Mouse (Mus musculus) hindbrain, postnatal 0 days (tissue): ENCODE data around the gene Npas3. TPM values are rescaled to one million over a fixed set of nuclear protein-coding genes. Genes with fewer than 3 reads are reported as not detected.

ENCODE experiments used
- ATAC-seq: fragments of 200-750 bp; cut with Nextera tagmentation; 2 replicates; pipeline ENCODE4 v1.8.0; 2017; ENCODE audit warnings: mild to moderate bottlenecking, moderate TSS enrichment, moderate library complexity
- DNase-seq: peaks from one replicate; pipeline ENCODE4 v3.0.0-alpha.2; 2015; ENCODE audit warnings: low spot score
- H3K27ac ChIP-seq: fragments of 300-500 bp; sonication (generic); 2 replicates; pipeline ENCODE4 v1.5.1; 2014; ENCODE audit warnings: mild to moderate bottlenecking
- H3K27me3 ChIP-seq: fragments of 300-500 bp; sonication (generic); 2 replicates; pipeline ENCODE4 v1.6.1; 2014; ENCODE audit warnings: low read length, mixed read lengths; ENCODE audit not compliant: insufficient read depth
- H3K36me3 ChIP-seq: fragments of 300-500 bp; sonication (generic); 2 replicates; pipeline ENCODE4 v1.6.1; 2014; ENCODE audit warnings: low read length, mixed read lengths; ENCODE audit not compliant: insufficient read depth
- H3K4me1 ChIP-seq: fragments of 300-500 bp; sonication (generic); 2 replicates; pipeline ENCODE4 v1.6.1; 2014; ENCODE audit warnings: antibody characterized with exemption, low read length, mixed read lengths; ENCODE audit not compliant: insufficient read depth
- H3K4me2 ChIP-seq: fragments of 300-500 bp; sonication (generic); 2 replicates; pipeline ENCODE4 v1.6.1; 2014; ENCODE audit warnings: low read depth, mild to moderate bottlenecking, low read length, moderate library complexity, mixed read lengths
- H3K4me3 ChIP-seq: fragments of 300-500 bp; sonication (generic); 2 replicates; pipeline ENCODE4 v1.5.1; 2014; ENCODE audit warnings: low read length
- H3K9ac ChIP-seq: fragments of 300-500 bp; sonication (generic); replicated peaks from 2 replicates; pipeline ENCODE4 v1.6.1; 2014; ENCODE audit warnings: mild to moderate bottlenecking, low read length, moderate library complexity, mixed read lengths
- H3K9me3 ChIP-seq: fragments of 300-500 bp; sonication (generic); 2 replicates; pipeline ENCODE4 v1.6.1; 2016; ENCODE audit warnings: low read length, mixed read lengths
- CTCF ChIP-seq: IDR thresholded peaks from 2 replicates; pipeline ENCODE4 v1.5.1; 2016; ENCODE audit warnings: antibody characterized with exemption, control low read depth, low read depth
- WGBS: fragments of 180-500 bp; shearing (Covaris S2); extraction: QIAGEN DNeasy Blood & Tissue Kit; methylation state at CpG from one replicate; pipeline ENCODE4 v1.1.7; 2014; 5-methylcytosine and 5-hydroxymethylcytosine counted together
- polyA plus RNA-seq: library from polyadenylated mRNA; unstranded; fragments of >200 nt; fragmentation: Nextera tagmentation; extraction: Ambion mirVana; gene quantifications from 2 replicates; pipeline ENCODE4 v1.2.1, GENCODE M21; 2015
- total RNA-seq: library from RNA; depleted of rRNA; stranded (reverse); fragments of >200 nt; gene quantifications from 2 replicates; pipeline ENCODE4 v1.2.3, GENCODE M21; 2014

Gene Npas3
- total and polyA plus RNA-seq, 2 experiments from 2014 or later, result 28.0 to 53.8 TPM

DNA sequence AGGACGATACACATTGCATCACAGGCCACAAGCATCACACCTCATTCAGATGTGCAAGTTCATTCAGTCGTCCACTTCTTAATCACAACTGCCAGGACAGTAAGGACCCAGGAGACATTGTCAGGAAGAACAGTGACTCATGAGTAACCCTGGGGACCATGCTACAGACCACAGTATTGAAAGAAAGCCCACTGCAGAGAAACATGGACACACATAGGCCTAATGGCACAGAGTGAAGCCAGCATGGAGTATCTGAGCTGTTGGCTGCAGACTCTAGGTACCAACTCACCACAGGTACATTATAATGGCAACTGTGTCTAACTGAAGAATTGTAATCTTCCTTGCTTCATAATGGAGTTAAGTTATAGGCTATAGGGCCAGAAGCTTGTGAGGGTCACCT, 561.6 kb downstream of the Npas3 start:
- H3K9ac ChIP-seq, result no peak overlapping the region
- H3K4me2 ChIP-seq, result no peak overlapping the region
- no peaks in the 10 kb centered on the region for H3K27me3 ChIP-seq
- H3K4me1 ChIP-seq, result no peaks in the 10 kb centered on the region
- DNase-seq (no peak), ATAC-seq (no peak)
- H3K27ac ChIP-seq, result no peak overlapping the region
- TF ChIP-seq CTCF, result no peak
- no peaks in the 10 kb centered on the region for H3K9me3 ChIP-seq
- H3K4me3 ChIP-seq, result no peak overlapping the region
- no peaks in the 10 kb centered on the region for H3K36me3 ChIP-seq
- WGBS, result 83% methylated on average over 2 of the region's 2 CpGs

DNA sequence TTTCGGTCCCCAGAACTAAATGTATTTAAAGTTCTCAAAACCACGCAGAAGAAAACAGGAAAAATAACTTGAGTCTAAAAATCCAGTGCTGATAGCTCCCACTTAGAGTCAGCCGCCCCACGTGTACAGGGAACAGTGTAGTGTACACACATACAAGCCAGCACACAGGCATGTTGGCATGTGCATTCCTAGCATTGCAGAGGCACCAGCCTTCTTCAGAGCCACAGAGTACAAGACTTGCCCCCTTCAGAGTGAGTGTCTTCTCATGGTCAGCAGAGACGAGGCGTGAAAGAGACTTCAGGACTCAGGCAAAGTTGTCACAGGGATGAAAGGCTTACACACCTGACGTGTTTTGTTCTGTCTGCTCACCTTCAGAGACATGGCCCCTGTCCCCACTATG, 565.8 kb downstream of the Npas3 start:
- Histone ChIP-seq H3K4me3 (no peak overlapping the region), H3K9ac (no peak overlapping the region), H3K4me2 (no peak overlapping the region), H3K27ac (no peak overlapping the region), H3K4me1 (no peaks in the 10 kb centered on the region), H3K9me3 (no peaks in the 10 kb centered on the region), H3K27me3 (no peaks in the 10 kb centered on the region), H3K36me3 (no peaks in the 10 kb centered on the region)
- no peak for TF ChIP-seq CTCF
- no peak for ATAC-seq
- 94% methylated on average over 7 of the region's 7 CpGs for WGBS
- no peak for DNase-seq

DNA sequence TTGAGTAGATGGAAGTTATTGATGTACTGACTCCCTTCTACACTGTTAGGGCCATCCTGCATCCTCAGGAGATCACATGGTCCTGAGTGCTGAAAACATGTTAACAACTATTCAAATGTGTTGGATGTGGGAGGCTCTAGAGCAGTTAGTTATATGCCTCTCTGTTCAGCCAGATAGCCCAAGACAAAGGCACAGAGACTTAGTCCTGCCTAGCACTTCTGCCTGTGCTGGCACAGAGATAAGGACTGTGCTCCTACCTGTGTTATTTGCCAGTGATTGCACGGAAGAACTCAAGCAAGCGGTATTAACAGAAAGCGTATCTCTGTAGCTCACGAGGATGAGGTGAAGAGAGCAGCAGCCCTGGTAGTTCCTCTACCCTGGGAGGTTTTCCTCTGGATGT, 571.5 kb downstream of the Npas3 start:
- Histone ChIP-seq H3K4me2 (no peak overlapping the region), H3K4me3 (no peak overlapping the region), H3K4me1 (no peaks in the 10 kb centered on the region), H3K27ac (no peak overlapping the region), H3K9ac (no peak overlapping the region), H3K9me3 (no peaks in the 10 kb centered on the region), H3K27me3 (no peaks in the 10 kb centered on the region), H3K36me3 (no peaks in the 10 kb centered on the region)
- ATAC-seq, result no peak
- no peak for DNase-seq
- no peak for TF ChIP-seq CTCF
- 90% methylated on average over 4 of the region's 4 CpGs for WGBS

DNA sequence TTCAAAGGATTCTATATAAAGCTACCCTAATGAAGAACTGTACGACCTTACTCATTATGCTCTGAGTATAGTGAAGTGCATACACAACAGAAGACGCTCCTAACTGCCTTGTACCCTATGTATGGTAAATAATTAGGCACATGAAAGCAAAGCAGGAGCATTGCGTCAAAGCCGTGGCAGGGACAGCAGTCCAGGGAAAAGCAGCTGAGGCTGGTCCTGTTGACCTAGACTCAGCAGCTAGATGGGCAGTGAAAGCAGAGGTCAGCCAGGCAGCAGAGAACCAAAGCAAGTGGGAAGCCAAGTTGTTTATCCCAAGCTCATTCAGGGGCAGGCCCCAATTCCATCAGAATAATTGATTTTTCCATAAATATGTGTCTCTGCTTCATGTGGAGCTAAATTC, 574.4 kb downstream of the Npas3 start:
- no peak overlapping the region for H3K27ac ChIP-seq
- H3K4me3 ChIP-seq, result no peak overlapping the region
- ATAC-seq (no peak), DNase-seq (no peak)
- no peaks in the 10 kb centered on the region for H3K36me3 ChIP-seq
- H3K27me3 ChIP-seq, result no peaks in the 10 kb centered on the region
- H3K4me1 ChIP-seq, result no peaks in the 10 kb centered on the region
- TF ChIP-seq CTCF, result no peak
- WGBS, result 73% methylated on average over 4 of the region's 4 CpGs
- no peak overlapping the region for H3K9ac ChIP-seq
- H3K4me2 ChIP-seq, result no peak overlapping the region
- no peaks in the 10 kb centered on the region for H3K9me3 ChIP-seq

DNA sequence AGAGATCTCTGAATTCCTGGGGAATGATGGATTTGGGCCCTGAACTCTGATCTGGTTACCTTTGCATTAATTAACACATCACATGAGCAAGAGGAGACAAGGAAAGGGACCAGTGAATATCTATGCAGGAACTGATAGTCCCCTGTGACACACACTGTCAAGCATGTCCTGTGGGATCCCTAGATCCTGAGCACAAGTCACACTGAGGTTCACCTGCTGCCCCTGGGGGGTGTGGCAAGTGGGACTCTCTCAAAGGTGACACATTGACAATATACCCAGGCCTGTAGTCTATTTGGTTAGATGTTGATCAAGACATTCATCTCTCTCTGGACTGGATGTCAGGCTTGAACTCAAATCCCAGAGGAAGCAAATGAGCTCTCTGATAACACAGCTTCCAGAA, 576.8 kb downstream of the Npas3 start:
- Histone ChIP-seq H3K9ac (no peak overlapping the region), H3K4me3 (no peak overlapping the region), H3K27ac (no peak overlapping the region), H3K36me3 (no peaks in the 10 kb centered on the region), H3K27me3 (no peaks in the 10 kb centered on the region), H3K4me2 (no peak overlapping the region), H3K4me1 (no peaks in the 10 kb centered on the region), H3K9me3 (no peaks in the 10 kb centered on the region)
- ATAC-seq (no peak), DNase-seq (no peak)
- no peak for TF ChIP-seq CTCF

DNA sequence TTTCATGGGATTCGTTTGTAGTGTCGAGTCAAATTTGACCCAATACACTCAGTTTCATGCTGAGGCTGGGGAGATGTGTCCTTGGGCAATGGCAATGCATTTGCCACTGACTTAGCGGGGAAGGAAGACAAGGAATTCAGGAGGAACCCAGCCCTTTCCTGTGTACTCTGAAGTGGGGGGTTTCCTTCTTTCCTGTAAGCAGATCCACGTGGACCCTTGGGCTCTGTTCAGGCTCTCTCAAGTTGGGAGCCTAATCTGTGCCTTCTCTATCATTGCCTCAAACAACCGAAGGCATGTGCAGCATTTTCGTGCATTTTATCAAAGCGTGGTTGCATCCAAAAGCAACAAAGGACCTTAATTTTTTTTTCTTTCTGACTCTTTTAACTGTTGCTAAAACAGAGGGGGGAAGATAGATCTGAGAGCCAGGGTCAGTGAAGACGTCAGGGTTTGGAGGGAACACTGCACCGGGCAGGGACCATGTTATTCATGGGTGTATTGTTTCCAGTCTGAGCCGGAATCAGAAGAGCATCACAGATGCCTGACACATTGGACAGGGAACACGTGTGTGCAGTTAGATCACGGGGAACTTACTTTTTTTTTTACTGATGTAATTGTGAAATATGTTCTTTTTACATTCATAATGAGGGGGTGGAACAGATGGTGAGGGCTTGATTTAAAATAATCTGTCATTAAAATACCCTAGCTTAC, 577.6 kb downstream of the Npas3 start:
- no peak overlapping the region for H3K4me3 ChIP-seq

DNA sequence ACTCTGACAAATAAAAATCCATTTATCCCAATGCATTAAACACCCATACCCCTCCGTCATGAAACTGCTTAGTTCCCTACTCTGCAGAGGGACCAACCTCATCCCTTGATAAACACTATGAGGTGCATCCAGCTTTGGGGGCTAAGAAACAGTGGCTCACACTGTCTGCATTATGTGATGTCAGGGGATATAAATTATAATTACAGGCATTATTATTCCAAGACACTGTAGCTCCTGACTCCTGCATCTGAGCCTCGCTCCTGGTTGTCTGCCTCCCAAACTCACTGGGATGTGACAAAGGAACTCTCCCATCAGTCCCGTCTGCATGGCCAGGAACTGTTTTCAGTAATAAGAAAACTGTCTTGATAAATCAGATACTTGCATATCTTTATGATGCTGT, 578.3 kb downstream of the Npas3 start:
- H3K4me3 ChIP-seq, result no peak overlapping the region
- no peaks in the 10 kb centered on the region for H3K4me1 ChIP-seq
- H3K27ac ChIP-seq, result no peak overlapping the region
- 60% methylated on average over 3 of the region's 3 CpGs for WGBS
- H3K27me3 ChIP-seq, result no peaks in the 10 kb centered on the region
- no peak overlapping the region for H3K9ac ChIP-seq
- no peak for TF ChIP-seq CTCF
- no peaks in the 10 kb centered on the region for H3K9me3 ChIP-seq
- H3K36me3 ChIP-seq, result no peaks in the 10 kb centered on the region
- H3K4me2 ChIP-seq, result no peak overlapping the region
- no peak for DNase-seq
- no peak for ATAC-seq

More for the DNA sequence above, 577.6 kb downstream of the Npas3 start:
- no peak overlapping the region for H3K27ac ChIP-seq
- no peak for DNase-seq
- H3K27me3 ChIP-seq, result no peaks in the 10 kb centered on the region
- H3K9me3 ChIP-seq, result no peaks in the 10 kb centered on the region
- peak; percentile 76 for ATAC-seq
- H3K4me2 ChIP-seq, result no peak overlapping the region
- WGBS, result 49% methylated on average over 12 of the region's 12 CpGs
- H3K9ac ChIP-seq, result no peak overlapping the region
- H3K4me1 ChIP-seq, result no peaks in the 10 kb centered on the region
- TF ChIP-seq CTCF, result no peak
- H3K36me3 ChIP-seq, result no peaks in the 10 kb centered on the region
